ENCODE assay signal across 21 mouse cellular contexts in genomic region chr17:90681019-90681418, GRCm38 (mm10).
DNase-seq lines count a peak whose midpoint lies in the region; ATAC-seq lines count a peak whose summit lies in the region.
"Had no signal": no experiment of that assay in that cellular context is flagged by ENCODE, and none has a peak within 500 bp of the region (broad histone marks: within the 10 kb centered on the region; RNA-seq: fewer than 3 reads in every experiment).

No protein-coding gene starts in this region.

- H3K9ac ChIP-seq in forebrain, embryonic 15.5 days (replicated peaks): no peak overlapping the region
- H3K9ac ChIP-seq in forebrain, embryonic 13.5 days: no peak overlapping the region
- no peak overlapping the region for H3K9ac ChIP-seq in midbrain, embryonic 11.5 days (ENCODE audit: low read length)
- no peak overlapping the region for H3K9ac ChIP-seq in midbrain, embryonic 16.5 days (ENCODE audit: low read depth, low read length)
- H3K9ac ChIP-seq: neural tube, embryonic 15.5 days had no signal

- H3K27ac ChIP-seq in forebrain, embryonic 15.5 days (replicated peaks): no peak overlapping the region
- H3K27ac ChIP-seq in forebrain, embryonic 13.5 days: no peak overlapping the region
- no peak overlapping the region for H3K27ac ChIP-seq in midbrain, embryonic 11.5 days (ENCODE audit: low read depth, low read length)
- H3K27ac ChIP-seq in midbrain, embryonic 16.5 days (ENCODE audit: low read length): no peak overlapping the region
- H3K27ac ChIP-seq: heart, adult 2 months; kidney, postnatal 0 days; limb, embryonic 10.5 days; neural tube, embryonic 15.5 days had no signal

- no peaks in the 10 kb centered on the region for H3K36me3 ChIP-seq in forebrain, embryonic 15.5 days
- H3K36me3 ChIP-seq in forebrain, embryonic 13.5 days (ENCODE audit: poor library complexity, severe bottlenecking): no peaks in the 10 kb centered on the region
- H3K36me3 ChIP-seq in midbrain, embryonic 11.5 days (ENCODE audit: control insufficient read depth, insufficient read depth, low read length): no peaks in the 10 kb centered on the region
- no peaks in the 10 kb centered on the region; the same call in 1 of the 2 replicates for H3K36me3 ChIP-seq in midbrain, embryonic 16.5 days (ENCODE audit: control insufficient read depth, insufficient read depth, low read length)
- H3K36me3 ChIP-seq: limb, embryonic 10.5 days; neural tube, embryonic 15.5 days had no signal

- 45% methylated on average over 1 of the region's 1 CpGs for WGBS in forebrain, embryonic 15.5 days
- WGBS in forebrain, embryonic 13.5 days: 68% methylated on average over 1 of the region's 1 CpGs
- WGBS in midbrain, embryonic 11.5 days: 86% methylated on average over 1 of the region's 1 CpGs
- 62% methylated on average over 1 of the region's 1 CpGs for WGBS in midbrain, embryonic 16.5 days

- H3K4me3 ChIP-seq in forebrain, embryonic 15.5 days: no peak overlapping the region
- no peak overlapping the region for H3K4me3 ChIP-seq in forebrain, embryonic 13.5 days
- no peak overlapping the region for H3K4me3 ChIP-seq in midbrain, embryonic 11.5 days (ENCODE audit: low read depth, low read length)
- no peak overlapping the region for H3K4me3 ChIP-seq in midbrain, embryonic 16.5 days (ENCODE audit: low read depth, low read length)
- H3K4me3 ChIP-seq: heart, adult 2 months; limb, embryonic 10.5 days; megakaryocyte, embryonic 14.5 days; neural tube, embryonic 15.5 days had no signal

- H3K27me3 ChIP-seq in forebrain, embryonic 15.5 days: no peaks in the 10 kb centered on the region
- H3K27me3 ChIP-seq in forebrain, embryonic 13.5 days: no peaks in the 10 kb centered on the region
- no peaks in the 10 kb centered on the region for H3K27me3 ChIP-seq in midbrain, embryonic 11.5 days (ENCODE audit: control insufficient read depth, insufficient read depth, low read length)
- no peaks in the 10 kb centered on the region for H3K27me3 ChIP-seq in midbrain, embryonic 16.5 days (ENCODE audit: control insufficient read depth, insufficient read depth, low read depth, low read length)
- H3K27me3 ChIP-seq: CH12.LX; megakaryocyte, embryonic 14.5 days; neural tube, embryonic 15.5 days had no signal

- no peaks in the 10 kb centered on the region for H3K9me3 ChIP-seq in forebrain, embryonic 15.5 days
- H3K9me3 ChIP-seq in forebrain, embryonic 13.5 days (replicated peaks): no peaks in the 10 kb centered on the region
- no peaks in the 10 kb centered on the region for H3K9me3 ChIP-seq in midbrain, embryonic 11.5 days (ENCODE audit: control insufficient read depth, low read length)
- no peaks in the 10 kb centered on the region for H3K9me3 ChIP-seq in midbrain, embryonic 16.5 days (replicated peaks; ENCODE audit: control insufficient read depth, low read length, poor library complexity, severe bottlenecking)
- H3K9me3 ChIP-seq: limb, embryonic 10.5 days; megakaryocyte, embryonic 14.5 days; neural tube, embryonic 15.5 days had no signal

- no peak for DNase-seq in midbrain, embryonic 11.5 days (ENCODE audit: low spot score, missing footprints)
- DNase-seq in cerebellum, adult 18-20 months: peak; percentile 62 to 65
- DNase-seq in cerebellum, postnatal 25 days: peak; percentile 60 to 64
- DNase-seq in right cerebral cortex, adult 2 months (ENCODE audit: low spot score in 2 of 2): no peak
- DNase-seq: adrenal gland, postnatal 36 days; embryo, embryonic 11 days; gastrocnemius, postnatal 14 days; heart, adult 2 months; heart, postnatal 36 days; kidney, adult 18-20 months; lung, adult 18-20 months; right cerebral cortex, postnatal 25 days; thymus, postnatal 4 days had no signal

- ATAC-seq in forebrain, embryonic 15.5 days (replicated peaks): peak; percentile 67
- ATAC-seq in forebrain, embryonic 13.5 days: no peak; the same call in 1 of the 2 replicates
- ATAC-seq in midbrain, embryonic 11.5 days (ENCODE audit: low FRiP score): peak; percentile 38; the same call in 1 of the 2 replicates
- no peak for ATAC-seq in midbrain, embryonic 16.5 days

- H3K4me1 ChIP-seq in forebrain, embryonic 15.5 days: peaks cover 6% of the 10 kb centered on the region; the same call in 1 of the 2 replicates
- H3K4me1 ChIP-seq in forebrain, embryonic 13.5 days: 0 out of 2 replicates have a peak, but pooled peaks cover 4% of the 10 kb centered on the region
- no peaks in the 10 kb centered on the region for H3K4me1 ChIP-seq in midbrain, embryonic 11.5 days (ENCODE audit: control insufficient read depth, insufficient read depth, low read length)
- H3K4me1 ChIP-seq in midbrain, embryonic 16.5 days (ENCODE audit: control insufficient read depth, insufficient read depth, low read length): no peaks in the 10 kb centered on the region
- H3K4me1 ChIP-seq: limb, embryonic 10.5 days; megakaryocyte, embryonic 14.5 days; neural tube, embryonic 15.5 days had no signal

- no peak overlapping the region for H3K4me2 ChIP-seq in forebrain, embryonic 15.5 days (replicated peaks)
- no peak overlapping the region for H3K4me2 ChIP-seq in forebrain, embryonic 13.5 days
- no peak overlapping the region for H3K4me2 ChIP-seq in midbrain, embryonic 11.5 days
- H3K4me2 ChIP-seq in midbrain, embryonic 16.5 days (ENCODE audit: low read length): no peak overlapping the region
- H3K4me2 ChIP-seq: neural tube, embryonic 15.5 days had no signal

Comparison
In these comparisons a context has a peak if more than half of its experiments do, and no peak if none do; other contexts are left out.
1. ATAC-seq: peak in forebrain, embryonic 15.5 days (single experiment) and midbrain, embryonic 11.5 days (single experiment); none in forebrain, embryonic 13.5 days (single experiment) and midbrain, embryonic 16.5 days (single experiment).
2. DNase-seq: peak in cerebellum, adult 18-20 months (2 of 2) and cerebellum, postnatal 25 days (2 of 2); none in midbrain, embryonic 11.5 days (single experiment) and right cerebral cortex, adult 2 months (0 of 2).